Mouse (Mus musculus) heart, postnatal 10 days (tissue): Measurements from ENCODE around the gene Tril. TPM values are rescaled to one million over a fixed set of nuclear protein-coding genes. Genes with fewer than 3 reads are reported as not detected.

Experiments used
- DNase-seq, 2 experiments: peaks; one replicate each; pipeline ENCODE4 v3.0.0; 2021
- intact Hi-C: fragments of 180-260 bp; cut with DNase I; formaldehyde crosslinking; loops from one replicate; pipeline ENCODE4 v1.15.1; 2025
- total RNA-seq, 2 experiments: library from RNA; stranded (reverse); gene quantifications; 2 replicates each; pipeline ENCODE4 v1.2.3; 2021

The Tril gene
- total RNA-seq, result 10 to 100 TPM; 14.0 to 14.8 TPM

- intact Hi-C loops, result loop anchor here (5.0 kb wide), 1 partner anchor 52 kb away; no protein-coding TSS in a partner anchor
- DNase-seq, result peak; percentile 88 to 89
Observed at GRCm38 (mm10) chr6:53820486-53820985, at the start of gene Tril. TSS of gene Tril (minus strand) at chr6:53820830.

GRCm38 (mm10) chr6:53863011-53863410 lies 42.4 kb upstream of the Tril start:
- no peak for DNase-seq
- intact Hi-C loops, result no loop called here

- intact Hi-C loops, result no loop called here
- peak; percentile 59 for DNase-seq
Observed at GRCm38 (mm10) chr6:53859106-53859505, 38.5 kb upstream of the Tril start.

- intact Hi-C loops, result no loop called here
Observed at GRCm38 (mm10) chr6:53857822-53858221, 37.2 kb upstream of the Tril start.

GRCm38 (mm10) chr6:53856775-53857174 lies 36.1 kb upstream of the Tril start:
- intact Hi-C loops, result no loop called here
- DNase-seq, result no peak

More at GRCm38 (mm10) chr6:53857822-53858221, 37.2 kb upstream of the Tril start:
- no peak for DNase-seq

- intact Hi-C loops, result no loop called here
- no peak for DNase-seq
Observed at GRCm38 (mm10) chr6:53854971-53855856, 34.6 kb upstream of the Tril start.

- intact Hi-C loops, result no loop called here
- DNase-seq, result no peak
Observed at GRCm38 (mm10) chr6:53854226-53854625, 33.6 kb upstream of the Tril start.

- DNase-seq, result no peak
- intact Hi-C loops, result no loop called here
Observed at GRCm38 (mm10) chr6:53853546-53853945, 32.9 kb upstream of the Tril start.

GRCm38 (mm10) chr6:53844626-53845025 lies 24.0 kb upstream of the Tril start:
- DNase-seq, result no peak
- intact Hi-C loops, result no loop called here

GRCm38 (mm10) chr6:53825213-53825612 lies 4.6 kb upstream of the Tril start:
- peak; percentile 82 to 84 for DNase-seq

GRCm38 (mm10) chr6:53821041-53821501 lies 441 bp upstream of the Tril start:
- intact Hi-C loops, result loop anchor here (5.0 kb wide), 1 partner anchor 51 kb away; no protein-coding TSS in a partner anchor
- DNase-seq, result peak; percentile 71 to 73

More at GRCm38 (mm10) chr6:53825213-53825612, 4.6 kb upstream of the Tril start:
- intact Hi-C loops, result no loop called here

- intact Hi-C loops, result loop anchor here (2.0 to 5.0 kb wide), 2 partner anchors 17 to 52 kb away; no protein-coding TSS in a partner anchor
- DNase-seq, result peak in 1 of 2 experiments; percentile 68
Observed at GRCm38 (mm10) chr6:53819761-53820485, 707 bp downstream of the Tril start.

GRCm38 (mm10) chr6:53818732-53819661 lies 1.6 kb downstream of the Tril start:
- intact Hi-C loops, result loop anchor here (1.0 to 2.0 kb wide), 2 partner anchors 16 to 135 kb away; no protein-coding TSS in a partner anchor

GRCm38 (mm10) chr6:53818264-53818731 lies 2.3 kb downstream of the Tril start:
- intact Hi-C loops, result loop anchor here (1.0 to 2.0 kb wide), 2 partner anchors 15 to 136 kb away; no protein-coding TSS in a partner anchor
- peak; percentile 82 to 87 for DNase-seq

More at GRCm38 (mm10) chr6:53818732-53819661, 1.6 kb downstream of the Tril start:
- DNase-seq, result peak; percentile 47 to 63

GRCm38 (mm10) chr6:53817763-53818174 lies 2.9 kb downstream of the Tril start:
- intact Hi-C loops, result loop anchor here (1.0 to 2.0 kb wide), 2 partner anchors 15 to 137 kb away; no protein-coding TSS in a partner anchor
- peak; percentile 32 to 40 for DNase-seq

- intact Hi-C loops, result no loop called here
- no peak for DNase-seq
Observed at GRCm38 (mm10) chr6:53816661-53817060, 4.0 kb downstream of the Tril start.

GRCm38 (mm10) chr6:53815691-53816090 lies 4.9 kb downstream of the Tril start:
- intact Hi-C loops, result no loop called here
- DNase-seq, result no peak

GRCm38 (mm10) chr6:53814214-53814613 lies 6.4 kb downstream of the Tril start:
- intact Hi-C loops, result no loop called here
- no peak for DNase-seq

- no peak for DNase-seq
- intact Hi-C loops, result no loop called here
Observed at GRCm38 (mm10) chr6:53812242-53812641, 8.4 kb downstream of the Tril start.
